Mouse (Mus musculus) CH12.LX (cell line): Measurements from ENCODE around the gene Hap1. TPM values are rescaled to one million over a fixed set of nuclear protein-coding genes. Genes with fewer than 3 reads are reported as not detected.

Experiments used
- DNase-seq: peaks from one replicate; pipeline ENCODE4 v3.0.0-alpha.2; 2013; ENCODE audit errors: extremely low read depth
- H3K27ac ChIP-seq: 2 replicates; pipeline ENCODE4 v1.5.1; 2012; ENCODE audit warnings: low read depth, mild to moderate bottlenecking, control low read depth, moderate library complexity; ENCODE audit not compliant: insufficient read depth
- H3K27me3 ChIP-seq: replicated peaks from 2 replicates; pipeline ENCODE3; 2012; ENCODE audit warnings: inconsistent platforms
- H3K36me3 ChIP-seq, 2 experiments: replicated peaks in 1 of 2; 2 replicates each; pipeline versions ENCODE3 to v1.6.1; 2012; ENCODE audit warnings: inconsistent platforms in 1 of 2, low read length in 1 of 2, mild to moderate bottlenecking in 1 of 2, mixed read lengths in 1 of 2, moderate library complexity in 1 of 2; ENCODE audit not compliant: control insufficient read depth in 1 of 2, insufficient read depth in 1 of 2
- H3K4me1 ChIP-seq, 2 experiments: 2 replicates each; pipeline ENCODE4 v1.6.1; 2012; ENCODE audit warnings: inconsistent platforms in 1 of 2, moderate library complexity in 1 of 2; ENCODE audit not compliant: insufficient read depth in 2 of 2, control insufficient read depth in 1 of 2
- H3K4me2 ChIP-seq: 2 replicates; pipeline ENCODE4 v1.6.1; 2012; ENCODE audit warnings: low read depth, mild to moderate bottlenecking, control low read depth; ENCODE audit not compliant: poor library complexity, insufficient read depth, severe bottlenecking
- H3K4me3 ChIP-seq, 3 experiments: fragments of 150-350 bp in 1 of 3; sonication (generic) in 1 of 3; replicated peaks in 1 of 3; 2 replicates each; pipeline versions ENCODE3 to v1.5.1; 2011 to 2012; ENCODE audit warnings: low read depth in 2 of 3, low read length in 2 of 3, mild to moderate bottlenecking in 2 of 3, moderate library complexity in 2 of 3, control low read depth in 1 of 3, improper control_type of control experiment in 1 of 3, inconsistent platforms in 1 of 3, mixed read lengths in 1 of 3; ENCODE audit not compliant: poor library complexity in 1 of 3
- H3K79me2 ChIP-seq: replicated peaks from 2 replicates; pipeline ENCODE4 v1.6.1; 2012; ENCODE audit warnings: mild to moderate bottlenecking, moderate library complexity; ENCODE audit not compliant: control insufficient read depth, poor library complexity, insufficient read depth, severe bottlenecking; ENCODE audit errors: extremely low read depth
- H3K9ac ChIP-seq: 2 replicates; pipeline ENCODE4 v1.6.1; 2012; ENCODE audit warnings: low read depth, mild to moderate bottlenecking, control low read depth, moderate library complexity; ENCODE audit not compliant: insufficient read depth
- H3K9me3 ChIP-seq: replicated peaks from 2 replicates; pipeline ENCODE3; 2012; ENCODE audit warnings: low read length, inconsistent platforms, mixed read lengths
- CTCF ChIP-seq, 2 experiments: IDR thresholded peaks in 1 of 2; conservative IDR thresholded peaks in 1 of 2; 2 replicates each; pipeline ENCODE4 v1.5.1; 2011 to 2012; ENCODE audit warnings: low read depth in 2 of 2, low read length in 2 of 2, improper control_type of control experiment in 1 of 2, inconsistent platforms in 1 of 2, mild to moderate bottlenecking in 1 of 2, moderate library complexity in 1 of 2
- E2F4 ChIP-seq: IDR thresholded peaks from 2 replicates; pipeline ENCODE4 v1.6.1; 2011; ENCODE audit warnings: low read depth, low read length, improper control_type of control experiment; ENCODE audit not compliant: insufficient replicate concordance
- ELF1 ChIP-seq: IDR thresholded peaks from 2 replicates; pipeline ENCODE4 v1.6.1; 2014; ENCODE audit warnings: low read depth, mild to moderate bottlenecking, inconsistent platforms, low read length, improper control_type of control experiment
- EP300 ChIP-seq: IDR thresholded peaks from 2 replicates; pipeline ENCODE4 v1.6.1; 2011; ENCODE audit warnings: low read length, improper control_type of control experiment
- ETS1 ChIP-seq: conservative IDR thresholded peaks from 2 replicates; pipeline ENCODE4 v1.6.1; 2012; ENCODE audit warnings: low read depth, mild to moderate bottlenecking, inconsistent platforms, low read length, improper control_type of control experiment, moderate library complexity
- IRF4 ChIP-seq: IDR thresholded peaks from 2 replicates; pipeline ENCODE4 v1.6.1; 2014; ENCODE audit warnings: low read depth, mild to moderate bottlenecking, inconsistent platforms, low read length, improper control_type of control experiment
- JUND ChIP-seq: conservative IDR thresholded peaks from 2 replicates; pipeline ENCODE4 v1.6.1; 2011; ENCODE audit warnings: low read depth, low read length, improper control_type of control experiment
- KAT2A ChIP-seq: IDR thresholded peaks from 2 replicates; pipeline ENCODE4 v1.6.1; 2012; ENCODE audit warnings: low read length, improper control_type of control experiment, inconsistent platforms; ENCODE audit not compliant: insufficient replicate concordance
- MAFK ChIP-seq: IDR thresholded peaks from 2 replicates; pipeline ENCODE4 v1.6.1; 2011; ENCODE audit warnings: low read length, improper control_type of control experiment; ENCODE audit not compliant: insufficient replicate concordance
- MAX ChIP-seq: IDR thresholded peaks from 2 replicates; pipeline ENCODE4 v1.6.1; 2011; ENCODE audit warnings: low read length, improper control_type of control experiment
- MYC ChIP-seq: IDR thresholded peaks from 2 replicates; pipeline ENCODE4 v1.6.1; 2011; ENCODE audit warnings: low read depth, mild to moderate bottlenecking, improper control_type of control experiment, low read length
- NRF1 ChIP-seq: IDR thresholded peaks from 2 replicates; pipeline ENCODE4 v1.6.1; 2014; ENCODE audit warnings: low read depth, mild to moderate bottlenecking, inconsistent platforms, low read length, improper control_type of control experiment, moderate library complexity
- PAX5 ChIP-seq: IDR thresholded peaks from 2 replicates; pipeline ENCODE4 v1.6.1; 2012; ENCODE audit warnings: low read length, inconsistent platforms, mixed read lengths
- POLR2A ChIP-seq: IDR thresholded peaks from 2 replicates; pipeline ENCODE4 v1.6.1; 2011; ENCODE audit warnings: low read depth, mild to moderate bottlenecking, improper control_type of control experiment, low read length
- POLR2AphosphoS2 ChIP-seq: IDR thresholded peaks from 2 replicates; pipeline ENCODE4 v1.6.1; 2011; ENCODE audit warnings: low read depth, low read length, improper control_type of control experiment
- RAD21 ChIP-seq: IDR thresholded peaks from 2 replicates; pipeline ENCODE4 v1.6.1; 2011; ENCODE audit warnings: low read depth, mild to moderate bottlenecking, low read length, improper control_type of control experiment, moderate library complexity
- SMC3 ChIP-seq: IDR thresholded peaks from 2 replicates; pipeline ENCODE4 v1.6.1; 2011; ENCODE audit warnings: low read depth, low read length, improper control_type of control experiment
- TCF12 ChIP-seq: IDR thresholded peaks from 2 replicates; pipeline ENCODE4 v1.6.1; 2014; ENCODE audit warnings: low read depth, mild to moderate bottlenecking, inconsistent platforms, low read length, improper control_type of control experiment
- UBTF ChIP-seq: IDR thresholded peaks from 2 replicates; pipeline ENCODE4 v1.6.1; 2012; ENCODE audit warnings: low read depth, mild to moderate bottlenecking, inconsistent platforms, low read length, improper control_type of control experiment, moderate library complexity
- USF1 ChIP-seq: IDR thresholded peaks from 2 replicates; pipeline ENCODE4 v1.6.1; 2014; ENCODE audit warnings: low read depth, mild to moderate bottlenecking, inconsistent platforms, low read length, improper control_type of control experiment
- ZC3H11A ChIP-seq: IDR thresholded peaks from 2 replicates; pipeline ENCODE4 v1.6.1; 2012; ENCODE audit warnings: low read depth, mild to moderate bottlenecking, inconsistent platforms, low read length, improper control_type of control experiment
- ZKSCAN1 ChIP-seq: IDR thresholded peaks from 2 replicates; pipeline ENCODE4 v1.6.1; 2012; ENCODE audit warnings: low read depth, inconsistent platforms, low read length, improper control_type of control experiment, borderline replicate concordance
- ZNF384 ChIP-seq: IDR thresholded peaks from 2 replicates; pipeline ENCODE4 v1.6.1; 2012; ENCODE audit warnings: low read depth, low read length, improper control_type of control experiment, inconsistent platforms
- dilution Hi-C: fragments of 300-500 bp; cut with MboI; formaldehyde crosslinking; loops from 2 replicates; pipeline ENCODE4 v1.14.3; 2020; ENCODE audit warnings: low sequenced_read_pairs; ENCODE audit not compliant: extremely low pct_unique_long_range_greater_than_20kb, extremely low pct_ligation_motif_present
- in situ Hi-C: fragments of 300-500 bp; cut with MboI; formaldehyde crosslinking; loops from 3 replicates; pipeline ENCODE4 v1.14.3; 2019; ENCODE audit warnings: low sequenced_read_pairs, low pct_ligation_motif_present, low pct_unique_long_range_greater_than_20kb, mixed read lengths
- polyA plus RNA-seq: library from polyadenylated mRNA; unstranded; fragments of >175 nt; gene quantifications from 2 replicates; pipeline ENCODE4 v1.2.1, GENCODE M21; 2012; ENCODE audit warnings: low read depth; ENCODE audit not compliant: insufficient read length
- total RNA-seq, 2 experiments: library from RNA; depleted of rRNA; stranded (reverse); fragments of 300-350 nt in 1 of 2; fragments of >200 nt in 1 of 2; gene quantifications; 2 replicates each; pipeline ENCODE4 v1.2.3; 2012 to 2014

Hap1 gene
- total and polyA plus RNA-seq, 3 experiments, result 0.34 TPM; not detected in 2

DNA sequence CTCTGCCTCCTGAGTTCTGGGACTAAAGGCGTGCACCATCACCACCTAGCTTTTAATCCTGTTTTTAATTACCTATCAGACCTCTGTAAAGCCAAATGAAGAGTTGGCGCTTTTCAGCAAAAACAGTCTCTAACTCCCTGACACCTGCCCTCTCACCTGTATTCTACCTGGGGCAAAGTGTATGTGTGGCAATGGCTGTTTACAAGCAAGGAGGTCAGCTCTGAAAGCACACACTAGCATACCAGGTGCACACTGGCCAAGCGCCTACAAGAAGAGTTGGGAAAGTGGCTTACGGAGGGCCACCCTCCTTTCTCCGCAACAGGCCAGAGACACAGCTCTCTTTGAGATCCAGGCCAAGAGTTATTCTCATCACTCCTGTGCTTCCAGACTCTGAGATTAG, 40.5 kb downstream of the Hap1 start:
- Histone ChIP-seq H3K79me2 (peaks cover under 1% of the 10 kb centered on the region), H3K36me3 (peaks cover under 1 to 1% of the 10 kb centered on the region in 2 experiments), H3K4me3 (no peak overlapping the region), H3K9ac (no peak overlapping the region), H3K4me2 (no peak overlapping the region), H3K4me1 (peaks cover 2 to 4% of the 10 kb centered on the region in 2 experiments; a peak in 1 of 4 replicates), H3K27ac (no peak overlapping the region), H3K9me3 (no peaks in the 10 kb centered on the region), H3K27me3 (peaks cover 48% of the 10 kb centered on the region)
- no peak for TF ChIP-seq MAFK
- no peak for TF ChIP-seq ELF1
- TF ChIP-seq E2F4, result no peak
- no peak for TF ChIP-seq PAX5
- TF ChIP-seq ZC3H11A, result no peak
- TF ChIP-seq EP300, result no peak
- no peak for DNase-seq
- dilution Hi-C loops, result no loop called here
- in situ Hi-C loops, result no loop called here

DNA sequence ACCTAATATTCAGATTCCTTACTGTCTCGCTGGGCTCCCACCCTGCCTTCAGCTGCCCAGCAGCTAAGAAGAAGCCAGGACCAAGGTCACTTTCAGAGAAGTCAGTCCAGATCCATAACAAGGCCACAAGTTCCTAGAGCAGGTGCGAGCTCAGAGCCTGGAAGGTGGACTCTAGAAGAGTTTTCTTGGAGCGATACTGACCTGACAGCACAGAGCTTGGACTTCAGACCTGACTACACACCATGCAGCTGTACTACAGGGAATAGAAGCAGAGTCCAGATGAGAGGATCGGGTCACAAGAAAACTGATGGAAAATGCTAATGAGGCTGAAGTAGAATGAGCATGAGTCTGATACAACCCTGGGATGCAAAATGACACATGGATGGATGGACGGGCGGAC, 42.5 kb downstream of the Hap1 start:
- no peak overlapping the region for H3K4me3 ChIP-seq
- no peak overlapping the region for H3K9ac ChIP-seq
- dilution Hi-C loops, result no loop called here
- no peak for DNase-seq
- H3K4me2 ChIP-seq, result no peak overlapping the region
- no peaks in the 10 kb centered on the region for H3K79me2 ChIP-seq
- no peak overlapping the region for H3K27ac ChIP-seq
- no peaks in the 10 kb centered on the region for H3K36me3 ChIP-seq
- H3K9me3 ChIP-seq, result no peaks in the 10 kb centered on the region
- no peaks in the 10 kb centered on the region for H3K4me1 ChIP-seq
- in situ Hi-C loops, result no loop called here
- peaks cover 61% of the 10 kb centered on the region for H3K27me3 ChIP-seq
- TF ChIP-seq KAT2A (no peak), CTCF (conservative IDR thresholded peaks at IDR 0.05 in 1 of 2, IDR thresholded peaks at IDR 0.05 in 1 of 2; ENCODE audit: low read depth in 2 of 2, low read length in 2 of 2) (no peak), SMC3 (no peak), POLR2AphosphoS2 (no peak)

GRCm38 (mm10) chr11:100312096-100312679, 43.7 kb downstream of the Hap1 start:
- Histone ChIP-seq H3K36me3 (no peaks in the 10 kb centered on the region), H3K4me1 (no peaks in the 10 kb centered on the region), H3K9ac (no peak overlapping the region), H3K79me2 (no peaks in the 10 kb centered on the region), H3K9me3 (no peaks in the 10 kb centered on the region), H3K27me3 (peaks cover 71% of the 10 kb centered on the region)
- in situ Hi-C loops, result no loop called here
- dilution Hi-C loops, result no loop called here
- TF ChIP-seq POLR2A (no peak), RAD21 (no peak), MAX (no peak), NRF1 (no peak), TCF12 (no peak), ZNF384 (no peak), USF1 (no peak), UBTF (no peak), MYC (no peak), PAX5 (no peak), ZKSCAN1 (no peak), JUND (no peak), ETS1 (no peak), IRF4 (no peak), CTCF (conservative IDR thresholded peaks at IDR 0.05 in 1 of 2, IDR thresholded peaks at IDR 0.05 in 1 of 2; ENCODE audit: low read depth in 2 of 2, low read length in 2 of 2) (no peak), ZC3H11A (no peak)
- TF ChIP-seq, all 38 proteins: peak for 0
- no peak for DNase-seq
- H3K27ac ChIP-seq, result no peak overlapping the region
- H3K4me3 ChIP-seq, result no peak overlapping the region
- no peak overlapping the region for H3K4me2 ChIP-seq
